Mouse (Mus musculus) cortical plate, adult 2 months (tissue): ENCODE measurements around the gene Rxra.

Experiments used
- CTCF ChIP-seq: fragments of 200-500 bp; IDR thresholded peaks from 2 replicates; pipeline ENCODE4 v1.5.1; 2011; ENCODE audit warnings: mild to moderate bottlenecking, control low read depth, low read length; ENCODE audit not compliant: insufficient read depth; ENCODE audit errors: extremely low read depth
- POLR2A ChIP-seq: fragments of 200-500 bp; IDR thresholded peaks from 2 replicates; pipeline ENCODE4 v1.6.1; 2011; ENCODE audit warnings: mild to moderate bottlenecking, low read length, control low read depth; ENCODE audit not compliant: insufficient read depth; ENCODE audit errors: extremely low read depth

- TF ChIP-seq POLR2A (no peak), CTCF (no peak)
Observed at GRCm38 (mm10) chr2:27807684-27808083, 131.4 kb downstream of the Rxra start.
